23 mouse cellular contexts compared by ENCODE assay signal in genomic region chr11:24347225-24347624, GRCm38 (mm10).
DNase-seq lines count a peak whose midpoint lies in the region; ATAC-seq and TF ChIP-seq lines count a peak whose summit lies in the region.
"Had no signal": no experiment of that assay in that cellular context is flagged by ENCODE, and none has a peak within 500 bp of the region (broad histone marks: within the 10 kb centered on the region; RNA-seq: fewer than 3 reads in every experiment).

No protein-coding gene starts in this region.

- intact Hi-C loops in gastrocnemius, postnatal 14 days (cut with DNase I; ENCODE audit: low total_unique reads) = no loop called here

- H3K9ac ChIP-seq in forebrain, embryonic 16.5 days (replicated peaks; ENCODE audit: low read depth, low read length) = no peak overlapping the region
- H3K9ac ChIP-seq in midbrain, embryonic 12.5 days (replicated peaks) = no peak overlapping the region
- H3K9ac ChIP-seq in midbrain, embryonic 16.5 days (ENCODE audit: low read depth, low read length) = no peak overlapping the region
- H3K9ac ChIP-seq: heart, embryonic 15.5 days; hindbrain, embryonic 15.5 days; intestine, embryonic 15.5 days had no signal

- DNase-seq in forebrain, embryonic 10.5 days (ENCODE audit: extremely low spot score, low spot score) = no peak
- peak; percentile 23 for DNase-seq in gastrocnemius, postnatal 10 days
- DNase-seq in gastrocnemius, postnatal 14 days = no peak
- peak; percentile 75 for DNase-seq in brain, embryonic 14.5 days (ENCODE audit: low read depth)
- DNase-seq: adrenal gland, postnatal 14 days; cerebellum, adult 9-10 months; gastrocnemius, postnatal 25 days; heart, adult 2 months; heart, postnatal 36 days; kidney, adult 8-10 months; kidney, postnatal 10 days; left cerebral cortex, postnatal 4 days; right cerebral cortex, postnatal 14 days; thymus, postnatal 25 days had no signal

- peaks cover 30% of the 10 kb centered on the region for H3K27me3 ChIP-seq in forebrain, embryonic 10.5 days (ENCODE audit: poor library complexity, severe bottlenecking)
- H3K27me3 ChIP-seq in forebrain, embryonic 16.5 days (replicated peaks; ENCODE audit: control insufficient read depth, insufficient read depth, low read length) = no peaks in the 10 kb centered on the region; the same call in 1 of the 2 replicates
- peaks cover 3% of the 10 kb centered on the region for H3K27me3 ChIP-seq in midbrain, embryonic 12.5 days
- no peaks in the 10 kb centered on the region for H3K27me3 ChIP-seq in midbrain, embryonic 16.5 days (ENCODE audit: control insufficient read depth, insufficient read depth, low read depth, low read length)
- H3K27me3 ChIP-seq: heart, embryonic 15.5 days; hindbrain, embryonic 15.5 days; intestine, embryonic 15.5 days had no signal

- no peak for TF ChIP-seq POLR2A in brain, embryonic 14.5 days (IDR thresholded peaks at IDR 0.05; ENCODE audit: borderline replicate concordance, extremely low read depth, insufficient read depth, insufficient read length, poor library complexity, severe bottlenecking)

- H3K4me2 ChIP-seq in forebrain, embryonic 16.5 days (ENCODE audit: low read length) = no peak overlapping the region
- no peak overlapping the region for H3K4me2 ChIP-seq in midbrain, embryonic 12.5 days (replicated peaks)
- H3K4me2 ChIP-seq in midbrain, embryonic 16.5 days (ENCODE audit: low read length) = no peak overlapping the region
- H3K4me2 ChIP-seq: heart, embryonic 15.5 days; hindbrain, embryonic 15.5 days; intestine, embryonic 15.5 days; midbrain, embryonic 11.5 days had no signal

- no peak for TF ChIP-seq CTCF in brain, embryonic 14.5 days (IDR thresholded peaks at IDR 0.05; ENCODE audit: borderline replicate concordance, extremely low read depth, insufficient read depth, insufficient read length)

- 0 out of 2 replicates have a peak overlapping the region, but pooled peaks have one; percentile 18 for H3K27ac ChIP-seq in forebrain, embryonic 10.5 days
- no peak overlapping the region for H3K27ac ChIP-seq in forebrain, embryonic 16.5 days (ENCODE audit: low read length)
- H3K27ac ChIP-seq in midbrain, embryonic 12.5 days (replicated peaks) = 0 out of 2 replicates have a peak overlapping the region, but pooled peaks have one; percentile 36
- H3K27ac ChIP-seq in midbrain, embryonic 16.5 days (ENCODE audit: low read length) = no peak overlapping the region
- H3K27ac ChIP-seq: heart, adult 2 months; heart, embryonic 15.5 days; hindbrain, embryonic 15.5 days; intestine, embryonic 15.5 days; left cerebral cortex, adult 2 months had no signal

- no peaks in the 10 kb centered on the region for H3K9me3 ChIP-seq in forebrain, embryonic 10.5 days
- no peaks in the 10 kb centered on the region for H3K9me3 ChIP-seq in forebrain, embryonic 16.5 days (ENCODE audit: control insufficient read depth, low read length)
- H3K9me3 ChIP-seq in midbrain, embryonic 12.5 days = no peaks in the 10 kb centered on the region
- no peaks in the 10 kb centered on the region for H3K9me3 ChIP-seq in midbrain, embryonic 16.5 days (replicated peaks; ENCODE audit: control insufficient read depth, low read length, poor library complexity, severe bottlenecking)
- H3K9me3 ChIP-seq: heart, embryonic 15.5 days; hindbrain, embryonic 15.5 days; intestine, embryonic 15.5 days had no signal

- ATAC-seq in forebrain, embryonic 16.5 days = no peak; the same call in 1 of the 2 replicates
- ATAC-seq in midbrain, embryonic 12.5 days (ENCODE audit: low FRiP score, low read depth) = no peak
- ATAC-seq in midbrain, embryonic 16.5 days = no peak
- no peak for ATAC-seq in megakaryocyte, adult 5-6 weeks (ENCODE audit: poor library complexity, severe bottlenecking)
- ATAC-seq: intestine, embryonic 15.5 days had no signal

- H3K36me3 ChIP-seq in forebrain, embryonic 10.5 days (replicated peaks) = no peaks in the 10 kb centered on the region
- H3K36me3 ChIP-seq in forebrain, embryonic 16.5 days (ENCODE audit: control insufficient read depth, insufficient read depth) = no peaks in the 10 kb centered on the region
- H3K36me3 ChIP-seq in midbrain, embryonic 12.5 days = no peaks in the 10 kb centered on the region
- H3K36me3 ChIP-seq in midbrain, embryonic 16.5 days (ENCODE audit: control insufficient read depth, insufficient read depth, low read length) = no peaks in the 10 kb centered on the region
- H3K36me3 ChIP-seq: heart, embryonic 15.5 days; hindbrain, embryonic 15.5 days; intestine, embryonic 15.5 days had no signal

- WGBS in forebrain, embryonic 10.5 days = 61% methylated on average over 12 of the region's 12 CpGs
- WGBS in forebrain, embryonic 16.5 days = 11% methylated on average over 12 of the region's 12 CpGs
- 32% methylated on average over 12 of the region's 12 CpGs for WGBS in midbrain, embryonic 12.5 days
- WGBS in midbrain, embryonic 16.5 days = 23% methylated on average over 12 of the region's 12 CpGs

- H3K4me1 ChIP-seq in forebrain, embryonic 10.5 days = peaks cover 52% of the 10 kb centered on the region
- H3K4me1 ChIP-seq in forebrain, embryonic 16.5 days (replicated peaks; ENCODE audit: control insufficient read depth, insufficient read depth, low read length) = peaks cover 15% of the 10 kb centered on the region
- H3K4me1 ChIP-seq in midbrain, embryonic 12.5 days = peaks cover 21% of the 10 kb centered on the region
- H3K4me1 ChIP-seq in midbrain, embryonic 16.5 days (ENCODE audit: control insufficient read depth, insufficient read depth, low read length) = 0 out of 2 replicates have a peak, but pooled peaks cover 3% of the 10 kb centered on the region
- H3K4me1 ChIP-seq: heart, embryonic 15.5 days had no signal

- no peak overlapping the region for H3K4me3 ChIP-seq in forebrain, embryonic 10.5 days
- no peak overlapping the region for H3K4me3 ChIP-seq in forebrain, embryonic 16.5 days (replicated peaks; ENCODE audit: low read length)
- H3K4me3 ChIP-seq in midbrain, embryonic 12.5 days = no peak overlapping the region
- no peak overlapping the region for H3K4me3 ChIP-seq in midbrain, embryonic 16.5 days (ENCODE audit: low read depth, low read length)
- H3K4me3 ChIP-seq: heart, adult 2 months; heart, embryonic 15.5 days; hindbrain, embryonic 15.5 days; intestine, embryonic 15.5 days; left cerebral cortex, adult 2 months had no signal

Comparison
In these comparisons a context has a peak if more than half of its experiments do, and no peak if none do; other contexts are left out.
1. DNase-seq: peak in gastrocnemius, postnatal 10 days (single experiment) and brain, embryonic 14.5 days (single experiment); none in forebrain, embryonic 10.5 days (single experiment) and gastrocnemius, postnatal 14 days (single experiment).
2. H3K27ac ChIP-seq: peak in forebrain, embryonic 10.5 days (single experiment) and midbrain, embryonic 12.5 days (single experiment); none in forebrain, embryonic 16.5 days (single experiment) and midbrain, embryonic 16.5 days (single experiment).